Mouse (Mus musculus) stomach, postnatal 0 days (tissue): ENCODE results near the gene Rab43. TPM values are rescaled to one million over a fixed set of nuclear protein-coding genes. Genes with fewer than 3 reads are reported as not detected.
"Not testable (repeated sequence)": the region's sequence is repeated elsewhere in the genome, so short reads cannot be mapped to it uniquely, and the experiment has no call there.

Experiments used
- ATAC-seq: fragments of 200-750 bp; cut with Nextera tagmentation; 2 replicates; pipeline ENCODE4 v1.8.0; 2017; ENCODE audit not compliant: low FRiP score, low TSS enrichment
- DNase-seq: peaks from one replicate; pipeline ENCODE4 v3.0.0-alpha.2; 2016; ENCODE audit warnings: low spot score
- H3K27ac ChIP-seq: fragments of 300-500 bp; sonication (generic); replicated peaks from 2 replicates; pipeline ENCODE4 v1.5.1; 2014; ENCODE audit warnings: mild to moderate bottlenecking, control low read depth
- H3K27me3 ChIP-seq: fragments of 300-500 bp; sonication (generic); 2 replicates; pipeline ENCODE4 v1.6.1; 2014; ENCODE audit warnings: low read length; ENCODE audit not compliant: control insufficient read depth, insufficient read depth
- H3K36me3 ChIP-seq: fragments of 300-500 bp; sonication (generic); 2 replicates; pipeline ENCODE4 v1.6.1; 2014; ENCODE audit warnings: low read length, mixed read lengths; ENCODE audit not compliant: control insufficient read depth, insufficient read depth
- H3K4me1 ChIP-seq: fragments of 300-500 bp; sonication (generic); replicated peaks from 2 replicates; pipeline ENCODE4 v1.6.1; 2014; ENCODE audit warnings: antibody characterized with exemption; ENCODE audit not compliant: control insufficient read depth, insufficient read depth
- H3K4me2 ChIP-seq: fragments of 300-500 bp; sonication (generic); replicated peaks from 2 replicates; pipeline ENCODE4 v1.6.1; 2014; ENCODE audit warnings: low read depth, mild to moderate bottlenecking, control low read depth, moderate library complexity
- H3K4me3 ChIP-seq: fragments of 300-500 bp; sonication (generic); 2 replicates; pipeline ENCODE4 v1.5.1; 2014; ENCODE audit warnings: low read depth, low read length, control low read depth
- H3K9ac ChIP-seq: fragments of 300-500 bp; sonication (generic); 2 replicates; pipeline ENCODE4 v1.6.1; 2014; ENCODE audit warnings: mild to moderate bottlenecking, low read length, control low read depth, mixed read lengths
- H3K9me3 ChIP-seq: fragments of 300-500 bp; sonication (generic); 2 replicates; pipeline ENCODE4 v1.6.1; 2016; ENCODE audit warnings: low read length; ENCODE audit not compliant: control insufficient read depth
- CTCF ChIP-seq: IDR thresholded peaks from 2 replicates; pipeline ENCODE4 v1.5.1; 2016; ENCODE audit warnings: antibody characterized with exemption, low read depth, mild to moderate bottlenecking, moderate library complexity
- EP300 ChIP-seq: optimal IDR thresholded peaks from 2 replicates; pipeline ENCODE3; 2016; ENCODE audit warnings: antibody characterized with exemption
- WGBS: fragments of 180-500 bp; shearing (Covaris S2); extraction: QIAGEN DNeasy Blood & Tissue Kit; methylation state at CpG from one replicate; pipeline ENCODE4 v1.1.7; 2014; 5-methylcytosine and 5-hydroxymethylcytosine counted together
- polyA plus RNA-seq: library from polyadenylated mRNA; unstranded; fragments of >200 nt; fragmentation: Nextera tagmentation; extraction: Ambion mirVana; gene quantifications from 2 replicates; pipeline ENCODE4 v1.2.1, GENCODE M21; 2015

The Rab43 gene
- polyA plus RNA-seq, 1 experiment from 2014 or later, result 12.6 TPM

GRCm38 (mm10) chr6:87770626-87771025 lies 41.3 kb downstream of the Rab43 start:
- H3K9ac ChIP-seq, result no peak overlapping the region
- WGBS, result 47% methylated on average over 8 of the region's 8 CpGs
- peak; percentile 70 for TF ChIP-seq CTCF
- no peak for TF ChIP-seq EP300
- H3K36me3 ChIP-seq, result no peaks in the 10 kb centered on the region
- no peak overlapping the region for H3K27ac ChIP-seq
- no peak for DNase-seq
- no peaks in the 10 kb centered on the region for H3K4me1 ChIP-seq
- no peak overlapping the region for H3K4me3 ChIP-seq
- no peaks in the 10 kb centered on the region for H3K27me3 ChIP-seq
- no peak overlapping the region for H3K4me2 ChIP-seq
- H3K9me3 ChIP-seq, result no peaks in the 10 kb centered on the region
- ATAC-seq, result no peak; the same call in 1 of the 2 replicates

- not testable (repeated sequence) for H3K27ac ChIP-seq, H3K4me3 ChIP-seq, H3K9me3 ChIP-seq, H3K9ac ChIP-seq, H3K36me3 ChIP-seq, H3K27me3 ChIP-seq, ATAC-seq, DNase-seq, H3K4me2 ChIP-seq, H3K4me1 ChIP-seq
- WGBS, result 93% methylated on average over 2 of the region's 2 CpGs
Measured at GRCm38 (mm10) chr6:87764296-87764695, 47.7 kb downstream of the Rab43 start.

- Histone ChIP-seq H3K9ac (no peak overlapping the region), H3K4me2 (no peak overlapping the region), H3K4me3 (no peak overlapping the region), H3K36me3 (no peaks in the 10 kb centered on the region), H3K4me1 (no peaks in the 10 kb centered on the region), H3K27me3 (no peaks in the 10 kb centered on the region), H3K27ac (no peak overlapping the region), H3K9me3 (no peaks in the 10 kb centered on the region)
- 64% methylated on average over 4 of the region's 4 CpGs for WGBS
- ATAC-seq (0 out of 2 replicates have a peak, but pooled peaks have one; percentile 51), DNase-seq (no peak)
- TF ChIP-seq CTCF (peak; percentile 82), EP300 (no peak)
Measured at GRCm38 (mm10) chr6:87763376-87764280, 48.3 kb downstream of the Rab43 start.

GRCm38 (mm10) chr6:87762161-87762560 lies 49.8 kb downstream of the Rab43 start:
- Histone ChIP-seq H3K27me3 (no peaks in the 10 kb centered on the region), H3K36me3 (no peaks in the 10 kb centered on the region), H3K4me3 (no peak overlapping the region), H3K4me1 (no peaks in the 10 kb centered on the region), H3K9me3 (no peaks in the 10 kb centered on the region), H3K27ac (no peak overlapping the region), H3K4me2 (no peak overlapping the region), H3K9ac (no peak overlapping the region)
- 74% methylated on average over 5 of the region's 5 CpGs for WGBS
- DNase-seq (no peak), ATAC-seq (no peak)
- TF ChIP-seq CTCF, result no peak

GRCm38 (mm10) chr6:87759850-87760249 lies 52.1 kb downstream of the Rab43 start:
- no peak for TF ChIP-seq CTCF
- no peak for TF ChIP-seq EP300
- no peaks in the 10 kb centered on the region for H3K27me3 ChIP-seq
- WGBS, result 43% methylated on average over 3 of the region's 3 CpGs
- H3K27ac ChIP-seq, result no peak overlapping the region
- no peaks in the 10 kb centered on the region for H3K36me3 ChIP-seq
- H3K9me3 ChIP-seq, result no peaks in the 10 kb centered on the region
- DNase-seq (no peak), ATAC-seq (0 out of 2 replicates have a peak, but pooled peaks have one; percentile 21)
- H3K4me2 ChIP-seq, result no peak overlapping the region
- no peak overlapping the region for H3K4me3 ChIP-seq
- H3K4me1 ChIP-seq, result no peaks in the 10 kb centered on the region
- no peak overlapping the region for H3K9ac ChIP-seq

- H3K4me1 ChIP-seq, result no peaks in the 10 kb centered on the region
- no peaks in the 10 kb centered on the region for H3K27me3 ChIP-seq
- WGBS, result 32% methylated on average over 3 of the region's 3 CpGs
- H3K9ac ChIP-seq, result no peak overlapping the region
- no peak overlapping the region for H3K4me3 ChIP-seq
- no peak for TF ChIP-seq CTCF
- TF ChIP-seq EP300, result no peak
- no peak for DNase-seq
- H3K36me3 ChIP-seq, result no peaks in the 10 kb centered on the region
- no peak overlapping the region for H3K27ac ChIP-seq
- 0 out of 2 replicates have a peak, but pooled peaks have one; percentile 14 for ATAC-seq
- no peaks in the 10 kb centered on the region for H3K9me3 ChIP-seq
- H3K4me2 ChIP-seq, result no peak overlapping the region
Measured at GRCm38 (mm10) chr6:87759404-87759803, 52.6 kb downstream of the Rab43 start.
